Mouse (Mus musculus) hindbrain, embryonic 16.5 days (tissue): ENCODE results near the gene Rbp2. TPM values are rescaled to one million over a fixed set of nuclear protein-coding genes. Genes with fewer than 3 reads are reported as not detected.

Source experiments
- ATAC-seq: fragments of 200-750 bp; cut with Nextera tagmentation; 2 replicates; pipeline ENCODE4 v1.8.0; 2017; ENCODE audit warnings: moderate TSS enrichment, moderate library complexity
- H3K27ac ChIP-seq: fragments of 300-500 bp; sonication (generic); 2 replicates; pipeline ENCODE4 v1.5.1; 2014; ENCODE audit warnings: low read depth, mild to moderate bottlenecking, control low read depth, low read length, moderate library complexity
- H3K27me3 ChIP-seq: fragments of 300-500 bp; sonication (generic); replicated peaks from 2 replicates; pipeline ENCODE4 v1.6.1; 2014; ENCODE audit warnings: low read length; ENCODE audit not compliant: control insufficient read depth, insufficient read depth
- H3K36me3 ChIP-seq: fragments of 300-500 bp; sonication (generic); 2 replicates; pipeline ENCODE4 v1.6.1; 2014; ENCODE audit warnings: mild to moderate bottlenecking, low read length, moderate library complexity, mixed read lengths; ENCODE audit not compliant: control insufficient read depth, insufficient read depth
- H3K4me1 ChIP-seq: fragments of 300-500 bp; sonication (generic); 2 replicates; pipeline ENCODE4 v1.6.1; 2014; ENCODE audit warnings: low read depth, low read length; ENCODE audit not compliant: control insufficient read depth, insufficient read depth
- H3K4me2 ChIP-seq: fragments of 300-500 bp; sonication (generic); 2 replicates; pipeline ENCODE4 v1.6.1; 2014; ENCODE audit warnings: mild to moderate bottlenecking, low read length, control low read depth, moderate library complexity
- H3K4me3 ChIP-seq: fragments of 300-500 bp; sonication (generic); 2 replicates; pipeline ENCODE4 v1.5.1; 2014; ENCODE audit warnings: mild to moderate bottlenecking, low read length, control low read depth, moderate library complexity
- H3K9ac ChIP-seq: fragments of 300-500 bp; sonication (generic); 2 replicates; pipeline ENCODE4 v1.6.1; 2014; ENCODE audit warnings: low read depth, mild to moderate bottlenecking, control low read depth, low read length, moderate library complexity
- H3K9me3 ChIP-seq: fragments of 300-500 bp; sonication (generic); 2 replicates; pipeline ENCODE4 v1.6.1; 2014; ENCODE audit warnings: mild to moderate bottlenecking, low read length, moderate library complexity; ENCODE audit not compliant: control insufficient read depth
- WGBS: fragments of 180-500 bp; shearing (Covaris S2); extraction: QIAGEN DNeasy Blood & Tissue Kit; methylation state at CpG from one replicate; pipeline ENCODE4 v1.1.7; 2014; 5-methylcytosine and 5-hydroxymethylcytosine counted together
- polyA plus RNA-seq: library from polyadenylated mRNA; unstranded; fragments of >200 nt; fragmentation: Nextera tagmentation; extraction: Ambion mirVana; gene quantifications from 2 replicates; pipeline ENCODE4 v1.2.1, GENCODE M21; 2015

Rbp2 gene
- polyA plus RNA-seq, 1 experiment from 2014 or later = 0.98 TPM

- Histone ChIP-seq H3K27me3 (no peaks in the 10 kb centered on the region), H3K9ac (no peak overlapping the region), H3K27ac (no peak overlapping the region), H3K36me3 (no peaks in the 10 kb centered on the region), H3K4me3 (no peak overlapping the region), H3K4me2 (no peak overlapping the region), H3K9me3 (no peaks in the 10 kb centered on the region), H3K4me1 (no peaks in the 10 kb centered on the region)
- no peak for ATAC-seq
- 64% methylated on average over 2 of the region's 2 CpGs for WGBS
Observed at GRCm38 (mm10) chr9:98530999-98531398, 45.1 kb downstream of the Rbp2 start.

DNA sequence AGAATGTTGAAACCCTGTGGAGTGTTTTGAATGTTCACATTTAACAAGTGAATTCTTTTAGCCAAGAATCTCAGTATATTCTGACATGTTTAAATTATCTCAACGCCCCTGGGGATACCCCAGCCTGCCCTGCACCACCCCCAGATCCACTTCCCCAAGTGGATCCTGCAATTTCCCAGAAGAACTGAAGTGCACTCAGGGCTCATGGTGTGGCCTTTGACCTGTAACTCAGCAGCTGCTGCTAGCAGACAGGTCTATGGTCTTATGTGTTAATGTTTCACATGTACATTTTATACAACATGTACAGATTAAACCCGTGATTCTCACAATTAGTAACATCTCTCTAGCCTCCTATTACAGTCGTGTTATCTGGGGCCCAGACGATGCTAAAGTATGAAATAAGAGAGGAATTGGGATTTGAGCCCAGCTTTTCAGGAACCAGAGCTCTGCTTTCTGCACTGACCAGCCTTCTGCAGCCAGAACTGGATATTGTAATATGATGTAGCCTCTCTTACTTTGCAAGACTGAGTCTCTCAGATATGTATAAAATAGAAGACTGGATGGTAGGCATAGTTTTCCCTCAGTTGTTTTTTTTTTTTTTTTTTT, 48.9 kb downstream of the Rbp2 start:
- Histone ChIP-seq H3K9me3 (no peaks in the 10 kb centered on the region), H3K27ac (no peak overlapping the region), H3K36me3 (no peaks in the 10 kb centered on the region), H3K27me3 (no peaks in the 10 kb centered on the region), H3K9ac (no peak overlapping the region), H3K4me1 (no peaks in the 10 kb centered on the region; the same call in 1 of the 2 replicates), H3K4me3 (no peak overlapping the region), H3K4me2 (no peak overlapping the region)
- WGBS = 78% methylated on average over 4 of the region's 4 CpGs
- no peak for ATAC-seq

GRCm38 (mm10) chr9:98535763-98536162, 49.8 kb downstream of the Rbp2 start:
- Histone ChIP-seq H3K4me1 (no peaks in the 10 kb centered on the region; the same call in 1 of the 2 replicates), H3K4me3 (no peak overlapping the region), H3K9me3 (no peaks in the 10 kb centered on the region), H3K9ac (no peak overlapping the region), H3K27me3 (no peaks in the 10 kb centered on the region; the same call in 1 of the 2 replicates), H3K36me3 (no peaks in the 10 kb centered on the region), H3K4me2 (no peak overlapping the region), H3K27ac (no peak overlapping the region)
- no peak for ATAC-seq

GRCm38 (mm10) chr9:98538017-98538712, 52.2 kb downstream of the Rbp2 start:
- Histone ChIP-seq H3K4me3 (no peak overlapping the region), H3K27ac (no peak overlapping the region), H3K9me3 (no peaks in the 10 kb centered on the region), H3K4me2 (peak overlapping the region; percentile 44), H3K4me1 (no peaks in the 10 kb centered on the region; the same call in 1 of the 2 replicates), H3K9ac (0 out of 2 replicates have a peak overlapping the region, but pooled peaks have one; percentile 3), H3K27me3 (no peaks in the 10 kb centered on the region; the same call in 1 of the 2 replicates), H3K36me3 (no peaks in the 10 kb centered on the region)
- peak; percentile 64 for ATAC-seq
- WGBS = 42% methylated on average over 13 of the region's 13 CpGs

- no peak overlapping the region for H3K9ac ChIP-seq
Observed at GRCm38 (mm10) chr9:98538713-98539360, 52.9 kb downstream of the Rbp2 start.

GRCm38 (mm10) chr9:98544042-98544441, 58.1 kb downstream of the Rbp2 start:
- Histone ChIP-seq H3K36me3 (no peaks in the 10 kb centered on the region), H3K27ac (no peak overlapping the region), H3K27me3 (no peaks in the 10 kb centered on the region; the same call in 1 of the 2 replicates), H3K9me3 (no peaks in the 10 kb centered on the region), H3K4me1 (no peaks in the 10 kb centered on the region), H3K4me2 (no peak overlapping the region), H3K4me3 (no peak overlapping the region), H3K9ac (no peak overlapping the region)
- ATAC-seq = no peak
- WGBS = 79% methylated on average over 3 of the region's 3 CpGs

More at GRCm38 (mm10) chr9:98538713-98539360, 52.9 kb downstream of the Rbp2 start:
- H3K36me3 ChIP-seq = no peaks in the 10 kb centered on the region
- H3K9me3 ChIP-seq = no peaks in the 10 kb centered on the region
- WGBS = 6% methylated on average over 13 of the region's 13 CpGs
- H3K27me3 ChIP-seq = no peaks in the 10 kb centered on the region; the same call in 1 of the 2 replicates
- H3K4me1 ChIP-seq = no peaks in the 10 kb centered on the region; the same call in 1 of the 2 replicates
- H3K4me3 ChIP-seq = no peak overlapping the region
- H3K27ac ChIP-seq = no peak overlapping the region
- peak; percentile 84 for ATAC-seq
- H3K4me2 ChIP-seq = peak overlapping the region; percentile 44

Other genes starting within 250 kb of the Rbp2 start
- 1.2 and 1.6 TPM in 2 replicates for gene Nmnat3, start 198.7 kb upstream of the Rbp2 start, polyA plus RNA-seq
- gene Rbp1, start 63.2 kb upstream of the Rbp2 start, polyA plus RNA-seq = 38.1 and 44.8 TPM in 2 replicates
- 117 and 128 TPM in 2 replicates for gene Copb2, start 77.6 kb downstream of the Rbp2 start, polyA plus RNA-seq
- 49.0 and 53.8 TPM in 2 replicates for gene Mrps22, start 115.5 kb downstream of the Rbp2 start, polyA plus RNA-seq